Mouse (Mus musculus) MEL-GATA-1-ER (cell line): ENCODE data around the gene Lgals3bp.

Source experiments
- DNase-seq: peaks from one replicate; pipeline ENCODE4 v3.0.0-alpha.2; 2012; ENCODE audit warnings: low read depth; ENCODE audit errors: extremely low read depth

The Lgals3bp gene

GRCm38 (mm10) chr11:118362971-118363518 is 38.8 kb downstream of the Lgals3bp start:
- DNase-seq, result no peak

GRCm38 (mm10) chr11:118362501-118362900 is 39.4 kb downstream of the Lgals3bp start:
- DNase-seq, result no peak

- DNase-seq, result no peak
These were observed 41.0 kb downstream of the Lgals3bp start for GRCm38 (mm10) chr11:118360907-118361341.

GRCm38 (mm10) chr11:118360491-118360890 is 41.4 kb downstream of the Lgals3bp start:
- no peak for DNase-seq

GRCm38 (mm10) chr11:118355640-118356039 is 46.3 kb downstream of the Lgals3bp start, which contains the start of gene Timp2:
TSS of gene Timp2 (minus strand) at chr11:118355740.
- DNase-seq, result no peak

GRCm38 (mm10) chr11:118355205-118355604 is 46.7 kb downstream of the Lgals3bp start:
- no peak for DNase-seq

- no peak for DNase-seq
These were observed 47.2 kb downstream of the Lgals3bp start for GRCm38 (mm10) chr11:118354636-118355191.

- no peak for DNase-seq
These were observed 52.4 kb downstream of the Lgals3bp start for GRCm38 (mm10) chr11:118349494-118349893.

GRCm38 (mm10) chr11:118348877-118349276 is 53.0 kb downstream of the Lgals3bp start:
- peak; percentile 49 for DNase-seq

- DNase-seq, result peak; percentile 35
These were observed 53.5 kb downstream of the Lgals3bp start for GRCm38 (mm10) chr11:118348419-118348818.

- no peak for DNase-seq
These were observed 54.0 kb downstream of the Lgals3bp start for GRCm38 (mm10) chr11:118347911-118348310.

GRCm38 (mm10) chr11:118347391-118347790 is 54.5 kb downstream of the Lgals3bp start:
- no peak for DNase-seq

- DNase-seq, result no peak
These were observed 55.3 kb downstream of the Lgals3bp start for GRCm38 (mm10) chr11:118346395-118347096.

- DNase-seq, result no peak
These were observed 56.2 kb downstream of the Lgals3bp start for GRCm38 (mm10) chr11:118345693-118346092.

- no peak for DNase-seq
These were observed 58.3 kb downstream of the Lgals3bp start for GRCm38 (mm10) chr11:118343629-118344028.
